Mouse (Mus musculus): ENCODE measurements around the gene Sec14l1. TPM values are rescaled to one million over a fixed set of nuclear protein-coding genes. Genes with fewer than 3 reads are reported as not detected.

The Sec14l1 gene
- polyA plus RNA-seq, 1 experiment from 2014 or later, result 36.5 TPM

GRCm38 (mm10) chr11:117077227-117077626, 37.7 kb upstream of the Sec14l1 start:
- Histone ChIP-seq H3K27me3 (ENCODE audit: control insufficient read depth, insufficient read depth, low read length) (no peaks in the 10 kb centered on the region), H3K27ac (ENCODE audit: low read depth, low read length) (peak overlapping the region; percentile 77), H3K4me2 (replicated peaks; ENCODE audit: low read depth, low read length) (peak overlapping the region; percentile 96), H3K4me1 (ENCODE audit: control insufficient read depth, insufficient read depth, low read length) (peaks cover 20% of the 10 kb centered on the region), H3K36me3 (ENCODE audit: control insufficient read depth, insufficient read depth, low read length) (peaks cover 27% of the 10 kb centered on the region), H3K9me3 (ENCODE audit: control insufficient read depth, low read length) (no peaks in the 10 kb centered on the region), H3K4me3 (ENCODE audit: low read length) (peak overlapping the region; percentile 87), H3K9ac (ENCODE audit: low read depth, low read length) (peak overlapping the region; percentile 85)
- 5% methylated on average over 8 of the region's 8 CpGs for WGBS
- no peak for ATAC-seq (ENCODE audit: low FRiP score, low TSS enrichment)

- Histone ChIP-seq H3K4me2 (replicated peaks; ENCODE audit: low read depth, low read length) (peak overlapping the region; percentile 96), H3K36me3 (ENCODE audit: control insufficient read depth, insufficient read depth, low read length) (peaks cover 27% of the 10 kb centered on the region), H3K9me3 (ENCODE audit: control insufficient read depth, low read length) (no peaks in the 10 kb centered on the region), H3K27ac (ENCODE audit: low read depth, low read length) (no peak overlapping the region), H3K4me3 (ENCODE audit: low read length) (peak overlapping the region; percentile 87), H3K9ac (ENCODE audit: low read depth, low read length) (peak overlapping the region; percentile 85; the same call in 1 of the 2 replicates), H3K27me3 (ENCODE audit: control insufficient read depth, insufficient read depth, low read length) (no peaks in the 10 kb centered on the region), H3K4me1 (ENCODE audit: control insufficient read depth, insufficient read depth, low read length) (peaks cover 27% of the 10 kb centered on the region)
- no peak for ATAC-seq (ENCODE audit: low FRiP score, low TSS enrichment)
- 81% methylated on average over 8 of the region's 8 CpGs for WGBS
Observed at GRCm38 (mm10) chr11:117077902-117078301, 37.1 kb upstream of the Sec14l1 start.

- H3K4me1 ChIP-seq (ENCODE audit: control insufficient read depth, insufficient read depth, low read length), result peaks cover 30% of the 10 kb centered on the region
- ATAC-seq (ENCODE audit: low FRiP score, low TSS enrichment), result no peak
- no peak overlapping the region for H3K4me2 ChIP-seq (replicated peaks; ENCODE audit: low read depth, low read length)
- WGBS, result 95% methylated on average over 12 of the region's 12 CpGs
- H3K27me3 ChIP-seq (ENCODE audit: control insufficient read depth, insufficient read depth, low read length), result no peaks in the 10 kb centered on the region
- no peaks in the 10 kb centered on the region for H3K9me3 ChIP-seq (ENCODE audit: control insufficient read depth, low read length)
- no peak overlapping the region for H3K4me3 ChIP-seq (ENCODE audit: low read length)
- no peak overlapping the region for H3K9ac ChIP-seq (ENCODE audit: low read depth, low read length)
- peaks cover 29% of the 10 kb centered on the region for H3K36me3 ChIP-seq (ENCODE audit: control insufficient read depth, insufficient read depth, low read length)
- H3K27ac ChIP-seq (ENCODE audit: low read depth, low read length), result no peak overlapping the region
Observed at GRCm38 (mm10) chr11:117078637-117079240, 36.2 kb upstream of the Sec14l1 start.

GRCm38 (mm10) chr11:117079651-117080190, 35.2 kb upstream of the Sec14l1 start:
- H3K4me3 ChIP-seq (ENCODE audit: low read length), result no peak overlapping the region
- H3K9me3 ChIP-seq (ENCODE audit: control insufficient read depth, low read length), result no peaks in the 10 kb centered on the region
- 80% methylated on average over 17 of the region's 17 CpGs for WGBS
- no peak overlapping the region for H3K27ac ChIP-seq (ENCODE audit: low read depth, low read length)
- ATAC-seq (ENCODE audit: low FRiP score, low TSS enrichment), result no peak
- no peak overlapping the region for H3K4me2 ChIP-seq (replicated peaks; ENCODE audit: low read depth, low read length)
- H3K4me1 ChIP-seq (ENCODE audit: control insufficient read depth, insufficient read depth, low read length), result peaks cover 30% of the 10 kb centered on the region
- H3K27me3 ChIP-seq (ENCODE audit: control insufficient read depth, insufficient read depth, low read length), result no peaks in the 10 kb centered on the region
- no peak overlapping the region for H3K9ac ChIP-seq (ENCODE audit: low read depth, low read length)
- peaks cover 29% of the 10 kb centered on the region for H3K36me3 ChIP-seq (ENCODE audit: control insufficient read depth, insufficient read depth, low read length)

- Histone ChIP-seq H3K4me1 (ENCODE audit: control insufficient read depth, insufficient read depth, low read length) (peaks cover 30% of the 10 kb centered on the region), H3K27me3 (ENCODE audit: control insufficient read depth, insufficient read depth, low read length) (no peaks in the 10 kb centered on the region), H3K27ac (ENCODE audit: low read depth, low read length) (no peak overlapping the region), H3K9me3 (ENCODE audit: control insufficient read depth, low read length) (no peaks in the 10 kb centered on the region), H3K4me2 (replicated peaks; ENCODE audit: low read depth, low read length) (no peak overlapping the region), H3K9ac (ENCODE audit: low read depth, low read length) (no peak overlapping the region), H3K4me3 (ENCODE audit: low read length) (no peak overlapping the region), H3K36me3 (ENCODE audit: control insufficient read depth, insufficient read depth, low read length) (peaks cover 29% of the 10 kb centered on the region)
- no peak for ATAC-seq (ENCODE audit: low FRiP score, low TSS enrichment)
- WGBS, result 93% methylated on average over 11 of the region's 11 CpGs
Observed at GRCm38 (mm10) chr11:117080209-117080608, 34.8 kb upstream of the Sec14l1 start.

- peaks cover 2% of the 10 kb centered on the region; the same call in 1 of the 2 replicates for H3K9me3 ChIP-seq (ENCODE audit: control insufficient read depth, low read length)
- no peak overlapping the region for H3K4me3 ChIP-seq (ENCODE audit: low read length)
- ATAC-seq (ENCODE audit: low FRiP score, low TSS enrichment), result peak; percentile 61
- H3K36me3 ChIP-seq (ENCODE audit: control insufficient read depth, insufficient read depth, low read length), result peaks cover 29% of the 10 kb centered on the region
- no peak overlapping the region for H3K9ac ChIP-seq (ENCODE audit: low read depth, low read length)
- no peak overlapping the region for H3K4me2 ChIP-seq (replicated peaks; ENCODE audit: low read depth, low read length)
- no peaks in the 10 kb centered on the region for H3K27me3 ChIP-seq (ENCODE audit: control insufficient read depth, insufficient read depth, low read length)
- peak overlapping the region; percentile 62; the same call in 1 of the 2 replicates for H3K27ac ChIP-seq (ENCODE audit: low read depth, low read length)
- peaks cover 27% of the 10 kb centered on the region for H3K4me1 ChIP-seq (ENCODE audit: control insufficient read depth, insufficient read depth, low read length)
- 30% methylated on average over 16 of the region's 16 CpGs for WGBS
Observed at GRCm38 (mm10) chr11:117081165-117082064, 33.6 kb upstream of the Sec14l1 start.

- H3K27ac ChIP-seq (ENCODE audit: low read depth, low read length), result peak overlapping the region; percentile 62
- no peaks in the 10 kb centered on the region for H3K27me3 ChIP-seq (ENCODE audit: control insufficient read depth, insufficient read depth, low read length)
- peaks cover 23% of the 10 kb centered on the region for H3K4me1 ChIP-seq (ENCODE audit: control insufficient read depth, insufficient read depth, low read length)
- peaks cover 2% of the 10 kb centered on the region; the same call in 1 of the 2 replicates for H3K9me3 ChIP-seq (ENCODE audit: control insufficient read depth, low read length)
- no peak overlapping the region for H3K4me2 ChIP-seq (replicated peaks; ENCODE audit: low read depth, low read length)
- no peak overlapping the region for H3K4me3 ChIP-seq (ENCODE audit: low read length)
- peaks cover 29% of the 10 kb centered on the region for H3K36me3 ChIP-seq (ENCODE audit: control insufficient read depth, insufficient read depth, low read length)
- 57% methylated on average over 11 of the region's 11 CpGs for WGBS
- H3K9ac ChIP-seq (ENCODE audit: low read depth, low read length), result no peak overlapping the region
- no peak for ATAC-seq (ENCODE audit: low FRiP score, low TSS enrichment)
Observed at GRCm38 (mm10) chr11:117082353-117082934, 32.5 kb upstream of the Sec14l1 start.

GRCm38 (mm10) chr11:117083052-117083881, 31.7 kb upstream of the Sec14l1 start:
- Histone ChIP-seq H3K9ac (ENCODE audit: low read depth, low read length) (no peak overlapping the region), H3K27ac (ENCODE audit: low read depth, low read length) (peak overlapping the region; percentile 62), H3K9me3 (ENCODE audit: control insufficient read depth, low read length) (peaks cover 2% of the 10 kb centered on the region; the same call in 1 of the 2 replicates), H3K27me3 (ENCODE audit: control insufficient read depth, insufficient read depth, low read length) (no peaks in the 10 kb centered on the region), H3K4me3 (ENCODE audit: low read length) (no peak overlapping the region), H3K4me1 (ENCODE audit: control insufficient read depth, insufficient read depth, low read length) (peaks cover 15% of the 10 kb centered on the region; the same call in 1 of the 2 replicates), H3K36me3 (ENCODE audit: control insufficient read depth, insufficient read depth, low read length) (peaks cover 25% of the 10 kb centered on the region), H3K4me2 (replicated peaks; ENCODE audit: low read depth, low read length) (no peak overlapping the region)
- no peak for ATAC-seq (ENCODE audit: low FRiP score, low TSS enrichment)
- WGBS, result 81% methylated on average over 19 of the region's 19 CpGs

All from kidney, embryonic 14.5 days (tissue).